Mouse (Mus musculus) erythroid progenitor cell, adult 5-6 weeks (primary cell): ENCODE results near the gene Cct7. TPM values are rescaled to one million over a fixed set of nuclear protein-coding genes. Genes with fewer than 3 reads are reported as not detected.

Experiments used
- ATAC-seq: replicated peaks from 2 replicates; pipeline ENCODE4 v1.8.0; 2016; ENCODE audit warnings: moderate number of reproducible peaks, mild to moderate bottlenecking, moderate TSS enrichment, inconsistent platforms; ENCODE audit not compliant: poor library complexity, low FRiP score, severe bottlenecking
- total RNA-seq, 2 experiments: library from RNA; stranded (forward) in 1 of 2; stranded (reverse) in 1 of 2; fragments of 150-400 nt in 1 of 2; fragments of 186-747, 209-891 nt in 1 of 2; gene quantifications; 2 replicates each; pipeline versions ENCODE4 v1.2.3 to v1.2.4; 2015 to 2017; ENCODE audit warnings: low replicate concordance in 2 of 2

Gene Cct7
- total RNA-seq, 2 experiments from 2014 or later: 97.7 to 112 TPM

GRCm38 (mm10) chr6:85500416-85500815 lies 49.1 kb downstream of the Cct7 start:
- no peak for ATAC-seq

- ATAC-seq: no peak
Measured at GRCm38 (mm10) chr6:85501571-85502102, 50.3 kb downstream of the Cct7 start.

GRCm38 (mm10) chr6:85502103-85502910 lies 51.0 kb downstream of the Cct7 start:
- ATAC-seq: no peak

- no peak for ATAC-seq
Measured at GRCm38 (mm10) chr6:85502911-85503250, 51.6 kb downstream of the Cct7 start, which contains the start of gene Fbxo41. Gene Fbxo41 (minus strand): TSS chr6:85502994.

GRCm38 (mm10) chr6:85504908-85505307 lies 53.6 kb downstream of the Cct7 start:
- no peak for ATAC-seq

- ATAC-seq: no peak
Measured at GRCm38 (mm10) chr6:85508602-85509001, 57.3 kb downstream of the Cct7 start.

- ATAC-seq: no peak
Measured at GRCm38 (mm10) chr6:85510476-85510875, 59.2 kb downstream of the Cct7 start.

GRCm38 (mm10) chr6:85511286-85512055 lies 60.2 kb downstream of the Cct7 start:
- ATAC-seq: no peak

- ATAC-seq: no peak
Measured at GRCm38 (mm10) chr6:85512056-85512440, 60.7 kb downstream of the Cct7 start.

- no peak for ATAC-seq
Measured at GRCm38 (mm10) chr6:85512577-85513530, 61.5 kb downstream of the Cct7 start.

- no peak for ATAC-seq
Measured at GRCm38 (mm10) chr6:85513531-85513910, 62.2 kb downstream of the Cct7 start, which contains the start of gene Egr4. Gene Egr4 (minus strand): TSS chr6:85513589.

GRCm38 (mm10) chr6:85515941-85516340 lies 64.6 kb downstream of the Cct7 start:
- no peak for ATAC-seq

Other genes starting within 250 kb of the Cct7 start
- 0.72 and 0.84 TPM in 2 replicates for gene Sfxn5, start 118.1 kb upstream of the Cct7 start, total RNA-seq (2015; ENCODE audit: low replicate concordance)
- 1.2 and 1.7 TPM in 2 replicates for gene Sfxn5, start 118.1 kb upstream of the Cct7 start, total RNA-seq (2017; ENCODE audit: low replicate concordance)
- gene Rab11fip5, start 76.9 kb upstream of the Cct7 start, total RNA-seq (2015; ENCODE audit: low replicate concordance): 0.36 and 0.84 TPM in 2 replicates
- 3.6 TPM in 1 of 2 replicates, not detected in the other for gene Rab11fip5, start 76.9 kb upstream of the Cct7 start, total RNA-seq (2017; ENCODE audit: low replicate concordance)
- gene Noto, start 27.6 kb upstream of the Cct7 start, total RNA-seq (2015; ENCODE audit: low replicate concordance): not detected in 2 replicates
- gene Noto, start 27.6 kb upstream of the Cct7 start, total RNA-seq (2017; ENCODE audit: low replicate concordance): not detected in 2 replicates
- gene Smyd5, start 19.5 kb upstream of the Cct7 start, total RNA-seq (2015; ENCODE audit: low replicate concordance): 2.5 and 6.7 TPM in 2 replicates
- 2.4 and 6.2 TPM in 2 replicates for gene Smyd5, start 19.5 kb upstream of the Cct7 start, total RNA-seq (2017; ENCODE audit: low replicate concordance)
- 17.7 and 18.9 TPM in 2 replicates for gene Pradc1, start 456 bp downstream of the Cct7 start, total RNA-seq (2015; ENCODE audit: low replicate concordance)
- gene Pradc1, start 456 bp downstream of the Cct7 start, total RNA-seq (2017; ENCODE audit: low replicate concordance): 1.4 and 3.1 TPM in 2 replicates
- gene Fbxo41, start 51.5 kb downstream of the Cct7 start, total RNA-seq (2015; ENCODE audit: low replicate concordance): not detected in 2 replicates
- not detected in 2 replicates for gene Fbxo41, start 51.5 kb downstream of the Cct7 start, total RNA-seq (2017; ENCODE audit: low replicate concordance)
- gene Egr4, start 62.1 kb downstream of the Cct7 start, total RNA-seq (2015; ENCODE audit: low replicate concordance): not detected in 2 replicates
- gene Egr4, start 62.1 kb downstream of the Cct7 start, total RNA-seq (2017; ENCODE audit: low replicate concordance): not detected in 2 replicates
- gene Alms1, start 136.0 kb downstream of the Cct7 start, total RNA-seq (2015; ENCODE audit: low replicate concordance): 50.7 and 50.8 TPM in 2 replicates
- gene Alms1, start 136.0 kb downstream of the Cct7 start, total RNA-seq (2017; ENCODE audit: low replicate concordance): 66.1 and 66.9 TPM in 2 replicates